Mouse (Mus musculus): ENCODE measurements at regions not wholly inside any gene's neighbourhood (a gene's known extent, or its start where the extent isn't known, plus 50 kb on each side); places are given as distances from the start of the nearest gene placed in this dataset.
A peak's percentile ranks its signal among the peaks of the same experiment; 100 is the strongest.

- H3K9ac ChIP-seq (ENCODE audit: low read depth, low read length): no peak overlapping the region
- H3K4me3 ChIP-seq: no peak overlapping the region
- DNase-seq: no peak
- no peaks in the 10 kb centered on the region for H3K36me3 ChIP-seq (ENCODE audit: control insufficient read depth, insufficient read depth, low read length)
- H3K79me2 ChIP-seq (replicated peaks; ENCODE audit: control insufficient read depth, insufficient read depth, low read length): no peaks in the 10 kb centered on the region
- intact Hi-C loops (cut with DNase I): no loop called here
- no peak overlapping the region for H3K27ac ChIP-seq
- H3K4me1 ChIP-seq (ENCODE audit: control insufficient read depth, insufficient read depth, low read length): no peaks in the 10 kb centered on the region
- WGBS: 69% methylated on average over 9 of the region's 9 CpGs
- H3K27me3 ChIP-seq (ENCODE audit: control insufficient read depth, insufficient read depth, low read length): no peaks in the 10 kb centered on the region
- TF ChIP-seq CTCF (IDR thresholded peaks at IDR 0.05): no peak
- TF ChIP-seq EP300 (IDR thresholded peaks at IDR 0.05; ENCODE audit: insufficient read depth, low read depth, low read length): no peak
These were observed 175.1 kb upstream of the Cadm1 start for GRCm38 (mm10) chr9:47354866-47355265.

- Histone ChIP-seq H3K4me1 (ENCODE audit: control insufficient read depth, insufficient read depth, low read length) (no peaks in the 10 kb centered on the region), H3K9ac (ENCODE audit: low read depth, low read length) (no peak overlapping the region), H3K79me2 (replicated peaks; ENCODE audit: control insufficient read depth, insufficient read depth, low read length) (no peaks in the 10 kb centered on the region), H3K4me3 (no peak overlapping the region), H3K36me3 (ENCODE audit: control insufficient read depth, insufficient read depth, low read length) (no peaks in the 10 kb centered on the region), H3K27me3 (ENCODE audit: control insufficient read depth, insufficient read depth, low read length) (no peaks in the 10 kb centered on the region), H3K27ac (no peak overlapping the region)
- no peak for TF ChIP-seq EP300 (IDR thresholded peaks at IDR 0.05; ENCODE audit: insufficient read depth, low read depth, low read length)
- no peak for TF ChIP-seq CTCF (IDR thresholded peaks at IDR 0.05)
- 52% methylated on average over 17 of the region's 17 CpGs for WGBS
- peak; percentile 56 to 61 for DNase-seq
- intact Hi-C loops (cut with DNase I): no loop called here
These were observed 172.1 kb upstream of the Cadm1 start for GRCm38 (mm10) chr9:47357756-47358399.

GRCm38 (mm10) chr9:47358400-47358767, 171.6 kb upstream of the Cadm1 start:
- no peak overlapping the region for H3K27ac ChIP-seq
- no peaks in the 10 kb centered on the region for H3K36me3 ChIP-seq (ENCODE audit: control insufficient read depth, insufficient read depth, low read length)
- H3K4me1 ChIP-seq (ENCODE audit: control insufficient read depth, insufficient read depth, low read length): no peaks in the 10 kb centered on the region
- no peak overlapping the region for H3K9ac ChIP-seq (ENCODE audit: low read depth, low read length)
- TF ChIP-seq POLR2A (IDR thresholded peaks at IDR 0.05; ENCODE audit: insufficient read depth, low read depth, low read length) (no peak), EP300 (IDR thresholded peaks at IDR 0.05; ENCODE audit: insufficient read depth, low read depth, low read length) (no peak), CTCF (IDR thresholded peaks at IDR 0.05) (no peak)
- no peak for DNase-seq
- 67% methylated on average over 4 of the region's 4 CpGs for WGBS
- H3K27me3 ChIP-seq (ENCODE audit: control insufficient read depth, insufficient read depth, low read length): no peaks in the 10 kb centered on the region
- H3K4me3 ChIP-seq: no peak overlapping the region
- H3K79me2 ChIP-seq (replicated peaks; ENCODE audit: control insufficient read depth, insufficient read depth, low read length): no peaks in the 10 kb centered on the region
- intact Hi-C loops (cut with DNase I): no loop called here

GRCm38 (mm10) chr9:47363086-47363485, 166.9 kb upstream of the Cadm1 start:
- 57% methylated on average over 11 of the region's 11 CpGs for WGBS
- intact Hi-C loops (cut with DNase I): no loop called here

GRCm38 (mm10) chr9:47364762-47365161, 165.2 kb upstream of the Cadm1 start:
- Histone ChIP-seq H3K9ac (ENCODE audit: low read depth, low read length) (no peak overlapping the region), H3K4me1 (ENCODE audit: control insufficient read depth, insufficient read depth, low read length) (no peaks in the 10 kb centered on the region), H3K27ac (no peak overlapping the region), H3K79me2 (replicated peaks; ENCODE audit: control insufficient read depth, insufficient read depth, low read length) (no peaks in the 10 kb centered on the region), H3K36me3 (ENCODE audit: control insufficient read depth, insufficient read depth, low read length) (no peaks in the 10 kb centered on the region), H3K4me3 (no peak overlapping the region), H3K27me3 (ENCODE audit: control insufficient read depth, insufficient read depth, low read length) (peaks cover 4% of the 10 kb centered on the region)
- DNase-seq: no peak
- TF ChIP-seq EP300 (IDR thresholded peaks at IDR 0.05; ENCODE audit: insufficient read depth, low read depth, low read length) (no peak), CTCF (IDR thresholded peaks at IDR 0.05) (no peak), POLR2A (IDR thresholded peaks at IDR 0.05; ENCODE audit: insufficient read depth, low read depth, low read length) (no peak)
- intact Hi-C loops (cut with DNase I): no loop called here
- 81% methylated on average over 3 of the region's 3 CpGs for WGBS

More at GRCm38 (mm10) chr9:47363086-47363485, 166.9 kb upstream of the Cadm1 start:
- Histone ChIP-seq H3K4me3 (no peak overlapping the region), H3K4me1 (ENCODE audit: control insufficient read depth, insufficient read depth, low read length) (no peaks in the 10 kb centered on the region), H3K79me2 (replicated peaks; ENCODE audit: control insufficient read depth, insufficient read depth, low read length) (no peaks in the 10 kb centered on the region), H3K27me3 (ENCODE audit: control insufficient read depth, insufficient read depth, low read length) (peaks cover 2% of the 10 kb centered on the region; the same call in 1 of the 2 replicates), H3K9ac (ENCODE audit: low read depth, low read length) (no peak overlapping the region), H3K36me3 (ENCODE audit: control insufficient read depth, insufficient read depth, low read length) (no peaks in the 10 kb centered on the region), H3K27ac (no peak overlapping the region)
- DNase-seq: no peak
- TF ChIP-seq EP300 (IDR thresholded peaks at IDR 0.05; ENCODE audit: insufficient read depth, low read depth, low read length) (no peak), POLR2A (IDR thresholded peaks at IDR 0.05; ENCODE audit: insufficient read depth, low read depth, low read length) (no peak), CTCF (IDR thresholded peaks at IDR 0.05) (no peak)

GRCm38 (mm10) chr9:47367266-47367957, 162.6 kb upstream of the Cadm1 start:
- intact Hi-C loops (cut with DNase I): no loop called here
- no peak overlapping the region for H3K4me3 ChIP-seq
- no peak overlapping the region for H3K9ac ChIP-seq (ENCODE audit: low read depth, low read length)
- TF ChIP-seq EP300 (IDR thresholded peaks at IDR 0.05; ENCODE audit: insufficient read depth, low read depth, low read length): no peak
- TF ChIP-seq CTCF (IDR thresholded peaks at IDR 0.05): no peak
- no peak for TF ChIP-seq POLR2A (IDR thresholded peaks at IDR 0.05; ENCODE audit: insufficient read depth, low read depth, low read length)
- DNase-seq: no peak
- H3K27ac ChIP-seq: no peak overlapping the region
- no peaks in the 10 kb centered on the region for H3K36me3 ChIP-seq (ENCODE audit: control insufficient read depth, insufficient read depth, low read length)
- peaks cover 4% of the 10 kb centered on the region for H3K27me3 ChIP-seq (ENCODE audit: control insufficient read depth, insufficient read depth, low read length)
- no peaks in the 10 kb centered on the region for H3K79me2 ChIP-seq (replicated peaks; ENCODE audit: control insufficient read depth, insufficient read depth, low read length)
- no peaks in the 10 kb centered on the region for H3K4me1 ChIP-seq (ENCODE audit: control insufficient read depth, insufficient read depth, low read length)
- 37% methylated on average over 17 of the region's 17 CpGs for WGBS

All from heart, adult 2 months (tissue).